Mouse (Mus musculus) ES-E14 (cell line): ENCODE measurements at regions not wholly inside any gene's neighbourhood (a gene's known extent, or its start where the extent isn't known, plus 50 kb on each side); places are given as distances from the start of the nearest gene placed in this dataset.

Source experiments
- CHD2 ChIP-seq: IDR thresholded peaks from 2 replicates; pipeline ENCODE4 v1.6.1; 2014; ENCODE audit warnings: mild to moderate bottlenecking, low read depth, low read length, inconsistent platforms
- HCFC1 ChIP-seq: IDR thresholded peaks from 2 replicates; pipeline ENCODE4 v1.6.1; 2012; ENCODE audit warnings: low read length, inconsistent platforms, borderline replicate concordance; ENCODE audit not compliant: insufficient read depth
- MAFK ChIP-seq: IDR thresholded peaks from 2 replicates; pipeline ENCODE4 v1.6.1; 2014; ENCODE audit warnings: mild to moderate bottlenecking, low read depth, low read length, inconsistent platforms; ENCODE audit not compliant: insufficient read depth
- ZC3H11A ChIP-seq: IDR thresholded peaks from 2 replicates; pipeline ENCODE4 v1.6.1; 2012; ENCODE audit warnings: low read depth, mild to moderate bottlenecking, inconsistent platforms, low read length, borderline replicate concordance
- ZNF384 ChIP-seq: IDR thresholded peaks from 2 replicates; pipeline ENCODE4 v1.6.1; 2012; ENCODE audit warnings: low read depth, low read length, inconsistent platforms

DNA sequence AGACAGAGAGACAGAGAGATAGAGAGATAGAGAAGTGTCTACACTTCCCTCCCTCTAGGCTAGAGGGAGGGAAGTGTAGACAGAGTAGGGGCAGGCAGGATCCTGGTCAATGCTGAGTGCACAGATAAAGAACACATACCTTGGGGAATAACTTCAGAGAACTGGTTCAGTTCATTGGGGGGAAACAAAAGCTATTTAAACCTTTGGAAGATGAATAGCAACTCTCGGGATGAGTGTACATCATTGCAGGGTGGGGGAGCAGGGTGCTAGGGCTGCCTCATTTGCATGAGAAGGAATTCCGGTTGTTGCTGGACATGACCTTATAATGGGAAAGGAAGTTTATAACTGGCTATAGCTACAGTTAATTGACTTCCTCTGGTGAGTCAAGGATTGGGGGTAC lies 309.7 kb downstream of the Bbx start:
- TF ChIP-seq ZC3H11A (no peak), HCFC1 (no peak), MAFK (no peak), CHD2 (no peak), ZNF384 (no peak)
